Mouse (Mus musculus) adrenal gland, adult (tissue): ENCODE measurements around the gene Irs3.

Experiments
- DNase-seq, 2 experiments: peaks; one replicate each; pipeline ENCODE4 v3.0.0; 2022 to 2023; ENCODE audit warnings: low spot score in 1 of 2; ENCODE audit not compliant: inconsistent age in 2 of 2

Irs3 gene

GRCm38 (mm10) chr5:137596601-137597261, 48.8 kb downstream of the Irs3 start:
- peak in 1 of 2 experiments; percentile 58 for DNase-seq

- DNase-seq, result no peak
These were observed 49.6 kb downstream of the Irs3 start for GRCm38 (mm10) chr5:137595921-137596320.
